Mouse (Mus musculus): ENCODE measurements at regions not wholly inside any gene's neighbourhood (a gene's known extent, or its start where the extent isn't known, plus 50 kb on each side); places are given as distances from the start of the nearest gene placed in this dataset.
A peak's percentile ranks its signal among the peaks of the same experiment; 100 is the strongest.

DNA sequence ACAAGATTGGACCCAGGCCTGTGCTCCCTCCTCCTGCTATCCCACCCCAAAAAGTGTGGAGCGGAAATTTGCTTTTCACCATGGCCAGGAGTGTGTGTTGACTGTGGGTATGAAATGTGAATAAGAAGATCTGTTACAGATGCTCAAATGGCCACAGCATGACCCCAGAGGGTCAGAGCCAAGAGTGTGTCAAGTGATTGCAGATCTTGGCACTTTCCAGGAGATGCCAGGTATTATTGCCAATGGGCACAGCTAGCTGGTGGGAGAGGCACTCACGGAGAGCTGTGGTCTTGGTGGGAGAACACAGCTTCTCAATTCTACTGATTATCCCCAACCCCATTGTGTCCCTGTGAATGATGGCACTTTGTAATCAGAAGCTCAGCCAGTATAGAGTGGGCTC lies 62.7 kb downstream of the Smim20 start:
- no peak for DNase-seq

DNA sequence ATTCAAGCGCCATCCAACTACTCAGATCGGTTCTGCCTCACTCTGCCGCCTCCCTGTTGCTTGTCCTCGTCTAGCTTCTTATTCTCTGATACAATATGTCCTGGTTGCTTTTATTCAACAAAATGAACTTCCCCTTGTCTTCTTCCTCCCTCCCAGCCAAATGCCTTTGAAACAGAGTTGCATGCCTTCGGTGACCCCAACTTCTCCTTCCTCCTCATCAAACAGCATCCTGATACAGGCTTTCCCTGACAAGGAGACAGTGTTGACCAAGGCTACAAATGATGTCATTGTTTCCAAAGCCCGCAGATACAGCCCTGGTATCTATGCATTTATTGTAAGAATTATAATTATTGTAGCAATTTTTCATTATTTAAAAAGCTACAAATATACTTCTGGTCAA lies 69.8 kb downstream of the Smim20 start:
- DNase-seq: no peak

- no peak for DNase-seq
Measured at GRCm38 (mm10) chr5:53337816-53338215, 70.9 kb downstream of the Smim20 start.

- DNase-seq: no peak
Measured at GRCm38 (mm10) chr5:53345164-53345563, 78.3 kb downstream of the Smim20 start.

- no peak for DNase-seq
Measured at GRCm38 (mm10) chr5:53346028-53346427, 79.1 kb downstream of the Smim20 start.

- no peak for DNase-seq
Measured at GRCm38 (mm10) chr5:53346756-53347155, 79.9 kb downstream of the Smim20 start.

GRCm38 (mm10) chr5:53352852-53353251 lies 86.0 kb downstream of the Smim20 start:
- no peak for DNase-seq

GRCm38 (mm10) chr5:53354296-53354695 lies 87.4 kb downstream of the Smim20 start:
- no peak for DNase-seq

- peak; percentile 66 for DNase-seq
Measured at GRCm38 (mm10) chr5:53355069-53355468, 88.2 kb downstream of the Smim20 start.

GRCm38 (mm10) chr5:53357086-53357608 lies 90.3 kb downstream of the Smim20 start:
- no peak for DNase-seq

DNA sequence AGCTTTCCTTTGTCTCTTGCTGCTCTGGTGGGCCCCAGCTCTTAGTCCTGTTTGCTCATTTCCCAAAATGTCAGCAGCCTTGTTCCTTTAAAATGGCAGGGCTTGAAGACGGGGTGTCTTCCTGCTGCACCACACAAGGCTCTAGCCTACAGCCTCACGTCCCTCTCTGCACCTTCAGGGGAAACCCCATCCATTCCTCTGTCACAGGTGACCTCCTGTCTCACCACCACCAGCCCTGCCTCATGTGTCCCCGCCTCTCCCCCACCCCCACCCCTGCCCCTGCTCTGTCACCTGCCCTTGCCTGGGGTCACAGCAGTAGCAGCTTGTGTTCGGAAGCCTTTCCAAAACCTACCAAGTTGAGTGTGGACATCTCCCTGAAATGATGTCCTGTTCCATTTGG lies 91.3 kb downstream of the Smim20 start:
- no peak for DNase-seq

DNA sequence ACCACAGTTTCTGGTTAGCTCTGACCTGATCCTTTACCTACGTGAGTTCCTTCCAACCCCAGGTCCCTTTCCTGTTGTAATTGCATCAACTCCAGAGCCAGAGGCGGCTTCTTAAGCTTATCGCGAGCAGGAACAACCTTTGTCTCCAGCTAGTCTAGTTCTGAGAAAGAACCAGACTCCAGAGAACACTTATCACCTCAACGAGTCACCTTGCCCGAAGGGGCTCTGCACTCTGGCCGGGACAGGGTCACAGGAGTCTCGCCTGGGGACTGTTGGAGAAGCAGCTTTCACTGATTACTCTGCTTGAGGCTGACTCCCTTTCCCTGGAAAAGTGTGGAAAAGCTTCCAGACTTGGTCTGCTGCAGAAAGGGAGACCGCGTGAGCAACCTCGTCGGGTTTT lies 93.0 kb downstream of the Smim20 start:
- DNase-seq: no peak

DNA sequence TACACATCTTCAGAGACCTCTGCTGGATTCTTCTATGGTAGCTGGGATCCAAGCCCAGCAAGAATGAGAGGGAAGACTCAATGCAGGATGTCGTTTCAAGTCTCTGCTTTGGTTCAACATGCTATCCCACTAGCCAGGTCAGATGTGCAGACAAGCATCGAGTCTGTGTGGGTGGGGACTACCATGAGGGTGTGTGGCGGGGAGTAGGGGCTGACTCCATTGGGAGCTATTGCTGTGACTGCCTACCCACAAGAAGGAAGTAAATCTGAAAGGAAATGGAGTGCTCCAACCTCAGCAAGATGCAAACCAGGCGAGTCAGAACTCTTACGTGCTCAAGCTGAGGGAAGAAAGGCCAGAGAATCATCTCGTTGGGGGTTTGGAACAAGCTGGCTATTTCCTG lies 94.4 kb downstream of the Smim20 start:
- no peak for DNase-seq

GRCm38 (mm10) chr5:53363898-53364297 lies 97.0 kb downstream of the Smim20 start:
- no peak for DNase-seq

DNA sequence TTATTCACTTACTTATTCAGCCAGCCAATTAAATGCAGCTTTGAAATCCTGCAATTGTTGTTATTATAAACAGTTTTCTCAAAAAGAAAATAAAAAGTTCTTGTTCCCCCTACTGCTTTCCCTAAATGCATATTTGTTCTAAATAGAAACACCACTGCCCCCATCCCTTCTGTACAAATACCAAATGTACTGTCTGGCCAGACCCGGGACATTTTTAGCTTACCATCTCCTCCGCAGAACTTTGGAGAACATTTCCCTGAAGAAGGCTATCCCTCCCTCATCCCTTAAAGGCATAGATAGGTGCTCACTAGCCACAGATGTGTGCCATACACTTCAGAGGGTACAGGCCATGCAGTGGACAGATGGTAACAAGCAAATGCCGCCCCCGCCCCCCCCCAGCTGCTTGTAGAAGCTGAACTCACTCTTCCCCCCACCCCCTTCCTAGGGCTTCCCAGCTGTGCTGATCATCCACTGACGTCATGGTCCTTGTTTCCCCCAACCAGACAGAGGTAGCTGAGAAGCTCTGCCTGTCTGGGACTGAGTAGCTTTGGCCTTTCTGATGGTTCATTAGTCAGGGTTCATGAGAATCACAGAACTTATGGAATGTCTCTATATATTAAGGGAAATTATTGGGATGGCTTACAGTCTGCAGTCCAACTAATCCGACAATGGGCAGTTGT lies 98.9 kb upstream of the Rbpj start:
- no peak for DNase-seq

- DNase-seq: no peak
Measured at GRCm38 (mm10) chr5:53370272-53370671, 95.7 kb upstream of the Rbpj start.

DNA sequence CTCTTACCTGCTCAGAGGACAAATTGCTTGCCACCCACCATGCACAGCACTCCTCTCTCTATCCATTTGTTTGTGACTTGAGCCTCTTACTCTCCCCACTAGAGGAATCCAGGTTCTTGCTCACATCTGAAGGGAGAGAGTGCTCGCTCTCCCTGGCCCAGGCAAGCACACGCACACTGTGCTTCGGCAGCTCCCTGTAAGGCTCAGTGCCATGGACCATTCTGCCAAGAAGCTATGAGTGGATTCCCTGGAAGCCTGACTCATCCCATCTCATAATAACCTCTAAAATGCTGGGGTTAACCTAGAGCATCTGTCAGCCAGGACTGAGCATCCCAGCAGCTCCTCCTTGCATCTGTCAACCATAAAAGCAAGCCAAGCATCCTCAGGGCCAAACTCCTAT lies 94.3 kb upstream of the Rbpj start:
- no peak for DNase-seq

DNA sequence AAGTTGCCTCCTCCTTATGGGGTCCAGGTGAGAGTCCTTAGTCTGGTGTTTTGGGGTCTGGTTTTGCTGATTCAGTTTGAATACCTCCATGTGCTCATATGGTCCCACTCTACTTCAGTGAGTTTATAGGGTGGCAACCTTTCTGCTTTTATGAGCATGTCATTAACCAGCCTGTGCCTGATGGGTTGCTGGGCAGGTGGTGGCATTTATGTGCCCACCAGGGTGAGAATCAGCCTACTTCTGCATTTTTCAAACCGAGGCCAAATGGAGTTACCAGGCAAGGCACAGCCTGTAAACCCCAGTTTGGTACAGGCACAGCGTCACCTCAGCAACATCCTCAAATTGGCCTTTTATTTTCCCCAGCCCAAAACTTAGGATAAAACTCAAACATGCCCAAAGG lies 92.6 kb upstream of the Rbpj start:
- DNase-seq: no peak

DNA sequence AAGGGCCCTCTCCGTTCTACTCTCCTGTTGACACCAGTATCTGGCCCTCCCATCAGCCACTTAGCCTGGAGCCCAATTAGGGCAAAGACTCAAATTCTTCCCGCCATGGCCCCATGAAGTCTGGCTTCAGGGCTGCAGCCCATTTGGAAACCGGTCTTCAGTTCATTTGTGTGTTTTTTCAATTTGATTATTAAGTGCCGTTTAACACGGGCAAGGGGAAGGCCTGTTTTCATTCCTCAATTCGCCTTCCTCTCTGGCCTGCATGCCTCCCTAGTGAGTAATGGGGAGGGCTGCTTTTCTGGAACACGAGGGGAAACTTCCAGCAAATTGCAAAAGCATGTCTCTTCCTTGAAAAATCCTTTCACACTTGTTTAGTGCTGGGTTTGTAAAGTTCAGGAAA lies 89.1 kb upstream of the Rbpj start:
- DNase-seq: no peak

- no peak for DNase-seq
Measured at GRCm38 (mm10) chr5:53377698-53378097, 88.3 kb upstream of the Rbpj start.

DNA sequence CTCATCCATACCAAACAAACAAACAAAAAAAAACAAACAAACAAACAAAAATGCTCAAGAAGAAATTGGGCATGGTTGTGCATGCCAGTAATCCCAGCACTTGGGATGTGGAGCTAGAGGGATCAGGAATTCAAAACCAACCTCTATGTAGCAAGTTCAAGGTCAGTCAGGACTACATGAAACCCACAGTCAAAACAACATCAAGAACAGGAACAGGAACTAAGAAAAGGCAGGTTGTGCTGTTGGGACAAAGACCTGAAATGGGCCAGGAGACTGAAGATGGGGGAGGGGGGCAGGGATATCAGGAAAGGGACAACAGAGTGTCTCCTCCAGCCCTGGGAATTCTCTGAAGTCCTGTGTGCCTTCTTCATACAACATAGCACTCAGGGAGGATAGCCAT lies 87.8 kb upstream of the Rbpj start:
- no peak for DNase-seq

DNA sequence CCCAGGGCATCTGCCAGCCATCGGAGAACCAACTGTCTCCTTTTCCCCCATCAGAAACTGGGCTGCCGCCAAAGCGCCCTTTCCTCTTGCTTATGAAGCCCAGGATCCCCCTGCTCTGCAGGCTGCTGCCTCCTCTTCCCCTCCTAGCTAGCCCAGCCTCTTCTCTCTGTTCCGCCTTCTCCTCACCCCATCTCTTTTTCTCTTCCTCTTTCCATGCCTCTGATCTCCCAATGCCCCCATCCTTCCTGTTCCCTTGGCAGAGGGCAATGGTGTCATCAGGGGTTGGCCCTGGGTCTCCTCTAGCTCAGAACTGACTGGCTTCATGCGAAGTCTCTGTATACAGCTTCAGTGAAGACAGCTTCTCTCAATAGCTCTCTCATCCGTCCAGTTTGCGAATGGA lies 87.4 kb upstream of the Rbpj start:
- DNase-seq: no peak

DNA sequence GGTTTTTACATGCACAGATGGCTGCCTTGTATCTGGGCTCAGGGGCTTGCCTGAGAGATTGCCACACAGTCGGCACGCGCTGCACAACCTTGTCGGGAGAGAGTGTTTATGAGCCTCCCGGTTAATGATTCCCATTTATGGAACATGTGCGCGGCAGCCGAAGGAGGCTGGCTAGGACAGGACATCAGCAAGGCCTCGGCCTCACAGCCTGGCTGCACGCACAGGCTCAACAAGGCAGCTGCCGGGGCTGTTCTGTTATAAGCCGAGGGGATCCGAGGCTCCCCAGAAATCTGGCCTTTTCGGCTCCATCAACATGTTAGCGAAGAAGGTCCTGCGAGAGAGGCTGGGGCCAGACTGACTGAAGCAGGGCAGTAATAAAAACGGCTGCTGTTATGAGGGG lies 86.3 kb upstream of the Rbpj start:
- peak; percentile 39 for DNase-seq

DNA sequence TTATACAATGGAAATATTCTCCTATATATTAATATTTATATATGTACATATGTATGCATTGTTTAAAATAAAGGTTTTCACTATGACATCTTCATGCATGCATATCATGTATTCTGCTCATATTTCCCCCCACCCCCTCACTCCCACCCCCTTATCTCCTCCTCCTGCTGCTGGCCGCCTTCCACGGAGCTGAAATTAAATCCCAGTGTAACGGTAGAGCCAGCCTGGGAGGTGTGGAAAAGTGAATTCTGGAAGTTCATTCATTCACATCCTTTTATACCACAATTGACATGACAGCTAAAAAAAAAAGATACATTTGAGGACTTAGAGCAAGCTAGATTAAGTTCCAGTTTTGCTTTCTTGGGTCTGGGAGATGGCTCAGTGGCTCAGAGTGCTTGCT lies 85.7 kb upstream of the Rbpj start:
- no peak for DNase-seq

- DNase-seq: no peak
Measured at GRCm38 (mm10) chr5:53381492-53382199, 84.3 kb upstream of the Rbpj start.

Data from liver (tissue).